Mouse (Mus musculus) megakaryocyte-erythroid progenitor cell, adult 5-6 weeks (primary cell): Measurements from ENCODE around the gene Myl6b. TPM values are rescaled to one million over a fixed set of nuclear protein-coding genes. Genes with fewer than 3 reads are reported as not detected.

Experiments used
- ATAC-seq: replicated peaks from 2 replicates; pipeline ENCODE4 v1.8.0; 2016; ENCODE audit warnings: mild to moderate bottlenecking, inconsistent platforms; ENCODE audit not compliant: severe bottlenecking, poor library complexity, low FRiP score, low TSS enrichment
- total RNA-seq, 2 experiments: library from RNA; stranded (forward) in 1 of 2; stranded (reverse) in 1 of 2; fragments of 200-1000, 215-1000 nt in 1 of 2; fragments of >200 nt in 1 of 2; fragmentation: Nextera tagmentation in 1 of 2; gene quantifications; 2 replicates each; pipeline ENCODE4 v1.2.3; 2014 to 2017

The Myl6b gene
- total RNA-seq (2014; fragmentation: Nextera tagmentation) (3.7 and 6.3 TPM in 2 replicates), total RNA-seq (2017) (0.56 TPM in 1 of 2 replicates, not detected in the other)

DNA sequence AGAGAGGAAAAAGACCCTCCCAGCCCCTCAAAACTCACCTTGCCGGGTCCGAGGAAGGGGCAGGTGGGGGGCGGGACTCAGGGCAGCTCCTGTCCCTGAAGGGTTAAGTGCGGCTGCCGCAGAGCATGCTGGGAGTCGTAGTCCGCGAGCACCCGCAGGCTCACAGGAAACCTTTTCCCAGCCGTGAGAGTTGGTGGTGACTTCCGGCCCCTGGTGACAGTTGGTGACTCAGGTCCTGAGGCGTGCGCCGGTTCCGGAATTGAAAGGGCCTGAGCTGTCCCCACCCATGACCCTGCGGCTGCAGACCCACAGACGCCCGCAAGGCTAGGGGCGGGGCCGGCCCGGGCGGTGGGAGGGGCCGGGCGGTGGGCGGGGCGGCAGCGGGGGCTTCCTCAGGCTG is at the start of gene Myl6b:
TSS of gene Myl6b (minus strand) at position 96 of the 400 bp plus-strand sequence.
- ATAC-seq, result peak; percentile 83

DNA sequence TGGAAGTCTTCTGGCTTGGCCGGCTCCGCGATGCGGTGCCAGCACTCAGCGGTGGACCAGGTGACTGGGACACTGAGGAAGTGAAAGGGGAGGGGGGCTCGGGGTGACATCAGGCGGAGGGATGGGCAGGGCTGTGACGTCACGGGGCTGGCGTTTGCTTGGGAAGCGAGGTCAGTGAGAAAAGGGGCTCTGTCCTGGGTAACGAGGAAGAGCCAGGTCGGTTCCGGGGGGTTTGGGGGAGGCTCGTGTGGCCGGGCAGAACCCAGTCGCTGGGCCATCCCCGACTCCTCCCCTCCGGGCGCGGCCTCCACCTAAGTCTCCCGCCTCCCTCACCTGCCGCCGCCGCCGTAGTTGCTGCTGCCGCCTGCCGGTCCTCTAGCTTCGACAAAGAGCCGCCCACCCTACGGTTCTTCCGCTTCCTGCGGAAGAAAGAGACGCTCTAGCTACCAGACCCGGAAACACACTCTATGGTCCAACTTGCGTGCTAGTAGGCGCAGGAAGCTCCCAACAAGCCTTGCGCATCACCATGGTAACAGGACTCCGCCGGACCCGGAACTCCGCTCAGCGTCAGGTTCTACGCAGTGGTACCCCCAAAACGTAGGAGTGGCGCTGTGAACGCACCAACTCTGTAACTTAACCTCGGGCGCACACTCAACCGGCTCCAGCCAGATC is 49.0 kb upstream of the Myl6b start, which contains the start of gene Zc3h10:
TSS of gene Zc3h10 (minus strand) at position 414 of the 672 bp plus-strand sequence.
- ATAC-seq, result peak; percentile 78

- ATAC-seq, result no peak
These were observed 48.3 kb upstream of the Myl6b start for GRCm38 (mm10) chr10:128546787-128547186.

DNA sequence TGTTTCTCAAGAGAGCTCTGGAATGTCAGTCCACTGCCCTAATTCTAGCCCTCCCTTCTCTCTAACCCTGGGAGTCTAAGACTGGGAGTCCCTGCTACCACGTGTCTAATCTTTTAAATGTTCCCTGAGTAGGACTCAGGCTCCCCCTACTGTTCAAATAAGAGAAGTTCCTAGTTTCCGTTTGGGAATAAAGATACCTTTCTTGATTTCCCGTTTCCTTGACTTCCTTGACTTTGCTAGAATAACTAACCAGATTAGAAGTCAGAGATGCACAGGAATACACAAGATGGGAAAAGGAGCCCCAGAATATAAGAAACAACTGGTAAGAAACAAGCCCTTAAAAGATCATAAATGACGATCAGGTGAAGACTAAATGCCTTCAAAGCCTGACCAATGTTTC is 47.9 kb upstream of the Myl6b start:
- ATAC-seq, result no peak

DNA sequence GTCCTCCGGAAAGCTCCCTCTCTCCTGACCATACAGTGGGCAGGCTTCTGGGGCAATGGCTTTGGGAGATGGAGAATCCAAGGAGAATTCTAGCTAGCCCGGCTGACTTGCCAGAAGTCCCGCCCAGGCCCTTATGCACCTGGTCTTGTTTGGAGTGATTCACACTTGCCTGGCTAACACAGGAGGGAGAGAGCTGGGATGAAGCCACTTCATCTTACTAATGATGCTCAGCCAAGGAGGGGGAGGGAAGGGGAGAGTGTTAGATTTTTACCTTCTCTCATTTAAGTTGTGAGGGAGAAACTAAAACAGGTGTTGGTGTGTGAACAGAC is 47.0 kb upstream of the Myl6b start:
- ATAC-seq, result no peak

GRCm38 (mm10) chr10:128544674-128545569 is 46.4 kb upstream of the Myl6b start:
- ATAC-seq, result no peak

DNA sequence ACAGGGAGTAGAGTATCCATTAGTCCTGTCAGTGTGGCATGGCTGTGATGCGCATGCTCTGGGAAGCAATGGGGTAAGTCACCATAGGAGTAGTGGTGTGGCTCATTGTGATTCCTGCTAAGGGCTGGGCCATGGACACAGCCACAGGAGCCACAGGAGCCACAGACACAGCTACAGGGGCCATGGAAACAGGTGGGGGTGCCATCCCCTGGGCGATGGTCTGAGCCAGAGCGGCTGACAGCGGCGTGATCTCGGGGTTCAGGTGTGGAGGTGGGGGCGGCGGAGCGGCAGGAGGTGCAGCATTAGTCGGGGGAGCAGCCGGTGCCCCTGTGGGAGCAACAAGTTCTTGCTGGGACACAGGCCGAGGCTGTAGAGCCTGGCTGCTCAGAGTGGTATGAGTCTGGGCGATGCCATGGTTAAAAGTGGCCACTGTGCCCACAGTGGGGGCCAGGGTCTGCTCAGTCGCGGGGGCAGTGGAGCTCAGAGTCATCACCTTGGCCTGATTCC is 45.7 kb upstream of the Myl6b start:
- no peak for ATAC-seq

DNA sequence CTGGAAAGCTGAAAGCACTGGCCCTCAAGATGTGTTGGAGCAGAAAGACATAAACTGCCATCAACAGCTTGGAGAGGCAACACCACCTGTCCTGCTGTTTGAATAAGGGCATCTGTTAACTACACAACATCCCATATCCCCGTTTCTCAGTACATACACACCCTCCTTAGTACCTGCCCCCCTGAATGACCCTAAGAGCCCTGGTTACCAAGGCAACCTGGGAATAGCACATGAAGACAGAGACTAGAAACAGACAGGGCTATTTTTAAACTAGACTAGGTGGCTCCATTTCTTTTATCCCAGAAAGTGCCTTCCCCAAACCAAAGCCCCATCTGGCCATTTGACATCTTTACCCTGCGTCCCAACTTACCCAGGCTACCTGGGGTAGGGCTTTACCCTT is 44.6 kb upstream of the Myl6b start:
- no peak for ATAC-seq

GRCm38 (mm10) chr10:128538340-128538870 is 39.9 kb upstream of the Myl6b start:
- no peak for ATAC-seq

GRCm38 (mm10) chr10:128536266-128536940 is 37.9 kb upstream of the Myl6b start:
- peak; percentile 97 for ATAC-seq

- ATAC-seq, result peak; percentile 41
These were observed 37.3 kb upstream of the Myl6b start for GRCm38 (mm10) chr10:128535624-128536265.

DNA sequence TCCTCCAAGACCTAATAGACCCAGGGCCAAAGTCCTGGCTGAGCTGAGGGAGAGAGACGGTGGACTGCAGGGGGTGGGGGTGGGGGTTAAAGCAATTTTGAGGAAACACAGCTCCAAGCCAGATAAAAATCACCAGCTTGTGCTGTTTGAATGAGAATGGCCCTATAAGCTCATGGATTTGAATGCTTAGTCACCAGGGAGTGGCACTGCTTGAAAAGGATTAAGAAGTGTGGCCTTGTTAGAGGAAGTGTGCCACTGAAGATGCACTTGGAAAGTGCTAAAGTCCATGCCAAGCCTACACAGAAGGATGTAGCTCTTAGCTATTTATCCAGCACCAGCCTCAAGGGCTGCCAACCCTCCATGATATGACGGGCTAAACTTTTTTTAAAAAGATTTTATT is 36.7 kb upstream of the Myl6b start:
- no peak for ATAC-seq

DNA sequence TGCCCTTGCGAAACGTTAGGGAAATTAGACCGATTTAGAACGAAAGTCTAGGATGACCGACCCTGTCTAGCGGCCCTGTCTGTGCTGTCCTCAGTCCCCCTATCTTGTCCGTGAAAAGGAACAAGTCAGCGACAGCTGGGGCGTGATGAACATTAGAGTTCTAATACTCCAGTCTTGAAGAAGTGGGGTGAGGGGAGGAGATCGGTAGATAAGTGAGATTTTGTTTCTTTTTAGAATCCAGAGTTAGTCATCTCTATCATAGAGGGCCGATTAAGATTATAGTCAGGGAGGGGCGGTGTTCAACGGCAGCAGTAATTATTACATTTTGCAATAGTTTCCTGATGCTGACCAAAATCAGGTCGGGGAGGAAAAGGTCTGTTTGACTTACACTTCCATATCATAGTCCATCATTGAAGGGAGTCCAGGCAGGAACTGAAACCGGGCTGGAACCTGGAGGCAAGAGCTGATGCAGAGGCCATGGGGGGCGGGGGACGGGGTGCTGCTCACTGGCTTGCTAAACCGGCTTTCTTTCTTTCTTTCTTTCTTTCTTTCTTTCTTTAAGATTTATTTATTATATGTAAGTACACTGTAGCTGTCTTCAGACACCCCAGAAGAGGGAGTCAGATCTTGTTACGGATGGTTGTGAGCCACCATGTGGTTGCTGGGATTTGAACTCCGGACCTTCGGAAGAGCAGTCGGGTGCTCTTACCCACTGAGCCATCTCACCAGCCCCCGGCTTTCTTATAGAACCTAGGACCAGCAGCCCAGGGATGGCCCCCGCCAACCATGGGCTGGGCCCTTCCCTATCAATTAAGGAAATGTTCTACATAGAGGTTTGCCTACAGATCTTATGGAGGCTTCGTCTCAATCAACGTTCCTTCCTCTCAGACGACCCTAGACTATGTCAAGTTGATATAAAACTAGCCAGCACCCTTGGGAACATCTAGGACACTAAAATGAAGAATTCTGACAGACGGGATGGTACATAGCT is 28.2 kb upstream of the Myl6b start:
- no peak for ATAC-seq

DNA sequence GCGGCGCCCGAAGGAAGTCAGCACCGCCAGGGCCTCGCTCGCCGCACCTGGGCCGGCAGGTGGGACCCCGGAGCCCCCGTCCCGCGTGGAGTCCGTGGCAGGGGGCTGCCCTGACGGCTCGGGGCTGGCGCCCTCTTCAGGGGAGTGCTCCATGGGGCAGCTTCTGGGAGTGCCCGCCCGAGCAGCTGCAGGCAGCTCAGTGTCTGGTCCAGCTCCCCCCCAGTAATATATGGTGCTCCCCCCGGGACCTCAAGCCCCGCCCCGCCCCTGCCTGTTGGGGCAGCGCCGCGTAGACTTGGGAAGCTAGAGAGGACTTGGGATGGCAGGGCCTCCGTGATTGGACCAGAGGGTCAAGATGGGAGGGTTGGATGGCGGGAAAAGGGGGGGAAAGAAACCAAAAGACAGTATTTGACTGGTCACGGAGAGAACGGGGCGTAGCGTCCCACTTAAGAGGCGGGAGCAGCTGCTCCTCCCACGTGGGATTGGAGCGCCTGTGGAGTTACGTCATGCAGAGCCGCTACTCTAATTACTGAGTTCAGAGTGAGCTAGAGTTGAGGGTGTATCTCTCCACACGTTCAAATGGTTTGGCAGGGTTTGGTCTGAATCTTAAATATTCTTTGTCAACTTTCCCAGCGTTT is 27.3 kb upstream of the Myl6b start, which contains the start of gene Esyt1:
TSS of gene Esyt1 (minus strand) at position 201 of the 638 bp plus-strand sequence.
- ATAC-seq, result peak; percentile 90

GRCm38 (mm10) chr10:128524732-128525662 is 26.5 kb upstream of the Myl6b start:
- ATAC-seq, result peak; percentile 53

DNA sequence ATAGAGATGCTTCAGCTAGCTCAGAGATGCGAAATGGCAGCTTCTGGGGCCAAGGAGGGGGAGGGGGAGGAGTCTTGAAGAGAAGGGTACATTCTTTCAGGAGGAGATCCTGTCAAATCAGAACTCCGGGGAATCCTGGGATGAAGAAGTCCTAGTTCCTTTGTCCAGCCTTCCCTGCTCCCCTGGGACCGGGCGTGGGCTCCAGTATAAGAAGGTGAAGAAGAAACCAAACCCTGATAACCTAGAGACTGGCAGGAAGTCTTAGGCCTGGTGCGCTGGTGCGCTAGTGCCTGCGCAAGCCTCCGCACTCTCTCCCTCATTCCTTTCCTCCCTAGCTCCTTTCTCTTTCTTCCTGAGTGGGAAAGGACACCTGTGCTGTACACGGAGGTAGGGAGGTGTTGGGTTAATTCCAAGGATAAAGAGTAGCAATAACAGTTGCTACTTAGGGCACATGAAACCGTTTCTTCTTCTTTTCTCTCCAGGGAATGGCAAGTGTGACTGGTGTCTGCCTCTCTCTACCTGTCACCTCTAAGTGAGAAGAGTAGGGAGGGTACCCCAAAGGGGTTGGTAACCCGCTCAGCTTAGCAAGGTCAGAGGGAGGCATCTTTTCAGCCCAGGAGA is 25.7 kb upstream of the Myl6b start:
- ATAC-seq, result no peak; the same call in 1 of the 2 replicates
